Mouse (Mus musculus) testis, adult 2 months (tissue): ENCODE data around the gene Mafg. TPM values are rescaled to one million over a fixed set of nuclear protein-coding genes. Genes with fewer than 3 reads are reported as not detected.
A peak's percentile ranks its signal among the peaks of the same experiment; 100 is the strongest.
"Not testable (repeated sequence)": the region's sequence is repeated elsewhere in the genome, so short reads cannot be mapped to it uniquely, and the experiment has no call there.

Source experiments
- H3K27ac ChIP-seq: fragments of 200-500 bp; 2 replicates; pipeline ENCODE4 v1.5.1; 2012; ENCODE audit warnings: low read depth, low read length; ENCODE audit not compliant: control insufficient read depth, insufficient read depth
- H3K27me3 ChIP-seq: fragments of 200-500 bp; 2 replicates; pipeline ENCODE4 v1.6.1; 2012; ENCODE audit warnings: mild to moderate bottlenecking, low read length, moderate library complexity; ENCODE audit not compliant: control insufficient read depth, insufficient read depth
- H3K36me3 ChIP-seq: fragments of 200-500 bp; 2 replicates; pipeline ENCODE4 v1.6.1; 2012; ENCODE audit warnings: mild to moderate bottlenecking, low read length; ENCODE audit not compliant: control insufficient read depth, insufficient read depth
- H3K4me1 ChIP-seq: fragments of 200-500 bp; 2 replicates; pipeline ENCODE4 v1.6.1; 2012; ENCODE audit warnings: low read length; ENCODE audit not compliant: control insufficient read depth, insufficient read depth
- H3K4me3 ChIP-seq: fragments of 200-500 bp; 2 replicates; pipeline ENCODE4 v1.5.1; 2012; ENCODE audit warnings: low read depth, mild to moderate bottlenecking, low read length, moderate library complexity, mixed read lengths; ENCODE audit not compliant: control insufficient read depth
- CTCF ChIP-seq: fragments of 200-500 bp; IDR thresholded peaks from 2 replicates; pipeline ENCODE4 v1.5.1; 2012; ENCODE audit warnings: low read depth, mild to moderate bottlenecking, inconsistent platforms, low read length, moderate library complexity; ENCODE audit not compliant: control insufficient read depth, insufficient read depth, insufficient replicate concordance
- POLR2A ChIP-seq: fragments of 200-500 bp; IDR thresholded peaks from 2 replicates; pipeline ENCODE4 v1.6.1; 2012; ENCODE audit warnings: low read depth, mild to moderate bottlenecking, inconsistent platforms, low read length, moderate library complexity; ENCODE audit not compliant: control insufficient read depth
- polyA plus RNA-seq: library from polyadenylated mRNA; depleted of rRNA; stranded (reverse); fragments of >200 nt; gene quantifications from 2 replicates; pipeline ENCODE4 v1.2.3, GENCODE M21; 2012; rRNA removed

Mafg gene
- polyA plus RNA-seq: 9.5 and 10.4 TPM in 2 replicates

GRCm38 (mm10) chr11:120633520-120634343, at the start of gene Mafg:
TSS of gene Mafg (minus strand) at chr11:120633600.
- Histone ChIP-seq H3K27me3 (no peaks in the 10 kb centered on the region), H3K27ac (peak within 1 kb of the TSS; percentile 71), H3K36me3 (no peaks in the 10 kb centered on the region), H3K4me1 (peaks cover 16% of the 10 kb centered on the region), H3K4me3 (peak within 1 kb of the TSS; percentile 84)
- TF ChIP-seq POLR2A: peak; percentile 27; the same call in 1 of the 2 replicates
- no peak for TF ChIP-seq CTCF

- H3K4me3 ChIP-seq: no peak overlapping the region
- H3K36me3 ChIP-seq: peaks cover 1% of the 10 kb centered on the region; the same call in 1 of the 2 replicates
- H3K4me1 ChIP-seq: no peaks in the 10 kb centered on the region
- TF ChIP-seq CTCF: no peak
- H3K27me3 ChIP-seq: no peaks in the 10 kb centered on the region
- H3K27ac ChIP-seq: no peak overlapping the region
Measured at GRCm38 (mm10) chr11:120682683-120683082, 49.3 kb upstream of the Mafg start.

GRCm38 (mm10) chr11:120679909-120680308, 46.5 kb upstream of the Mafg start:
- no peaks in the 10 kb centered on the region for H3K27me3 ChIP-seq
- H3K27ac ChIP-seq: no peak overlapping the region
- H3K4me1 ChIP-seq: no peaks in the 10 kb centered on the region
- H3K36me3 ChIP-seq: no peaks in the 10 kb centered on the region
- TF ChIP-seq POLR2A (no peak), CTCF (peak; percentile 36; the same call in 1 of the 2 replicates)
- H3K4me3 ChIP-seq: no peak overlapping the region

DNA sequence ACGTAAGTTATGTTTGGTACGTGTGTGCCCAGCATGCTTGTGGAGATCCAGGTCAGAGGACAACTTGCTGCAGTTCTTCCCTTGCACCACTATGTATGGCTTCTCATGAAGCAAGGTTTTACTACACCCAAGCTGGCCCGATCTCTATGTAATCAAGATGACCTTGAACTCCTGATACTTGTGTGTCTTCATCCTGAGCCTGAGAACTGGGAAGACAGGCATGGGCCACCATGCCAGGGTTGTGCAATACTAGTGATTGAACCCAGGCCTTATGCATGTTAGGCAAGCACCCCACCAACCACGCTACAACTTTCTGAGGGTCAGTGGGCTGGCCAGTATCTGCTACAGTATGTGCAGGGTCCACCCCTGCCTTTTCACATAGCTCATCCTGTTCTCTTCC, 43.6 kb upstream of the Mafg start:
- Histone ChIP-seq H3K27ac (no peak overlapping the region), H3K27me3 (no peaks in the 10 kb centered on the region), H3K4me1 (peaks cover 7% of the 10 kb centered on the region), H3K4me3 (no peak overlapping the region), H3K36me3 (no peaks in the 10 kb centered on the region)
- TF ChIP-seq POLR2A: no peak
- no peak for TF ChIP-seq CTCF

GRCm38 (mm10) chr11:120675875-120676274, 42.5 kb upstream of the Mafg start:
- H3K36me3 ChIP-seq, H3K27me3 ChIP-seq, H3K27ac ChIP-seq, H3K4me3 ChIP-seq, H3K4me1 ChIP-seq: not testable (repeated sequence)

DNA sequence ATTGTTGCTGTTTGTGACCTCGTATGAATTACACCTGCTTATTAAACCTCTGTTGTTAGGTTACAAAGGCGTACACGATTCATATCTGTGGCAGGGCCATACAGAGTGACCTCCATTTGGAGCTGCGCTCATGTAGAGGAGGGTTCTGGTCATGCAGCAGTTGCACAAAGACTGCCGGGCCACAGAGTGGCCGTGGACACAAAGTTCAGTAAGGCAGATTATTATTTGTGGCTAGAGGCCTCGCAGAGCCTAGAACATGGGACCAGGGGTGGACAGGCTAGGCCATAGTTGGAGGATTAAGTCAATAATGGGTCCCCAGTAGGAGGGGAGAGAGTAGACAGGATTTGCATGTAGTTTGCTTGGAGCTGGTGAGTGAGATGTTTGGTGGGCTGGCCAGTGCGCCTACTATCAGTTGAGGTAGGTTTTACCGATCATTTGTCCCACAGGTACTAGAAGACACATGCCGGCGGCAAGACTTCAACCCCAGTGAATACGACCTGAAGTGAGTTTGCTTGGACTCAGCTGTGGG, 40.3 kb upstream of the Mafg start:
- no peak for TF ChIP-seq POLR2A
- TF ChIP-seq CTCF: no peak
- H3K27ac ChIP-seq: peak overlapping the region; percentile 78
- peaks cover 7% of the 10 kb centered on the region for H3K4me1 ChIP-seq
- H3K36me3 ChIP-seq: no peaks in the 10 kb centered on the region
- peak overlapping the region; percentile 88 for H3K4me3 ChIP-seq
- no peaks in the 10 kb centered on the region for H3K27me3 ChIP-seq

DNA sequence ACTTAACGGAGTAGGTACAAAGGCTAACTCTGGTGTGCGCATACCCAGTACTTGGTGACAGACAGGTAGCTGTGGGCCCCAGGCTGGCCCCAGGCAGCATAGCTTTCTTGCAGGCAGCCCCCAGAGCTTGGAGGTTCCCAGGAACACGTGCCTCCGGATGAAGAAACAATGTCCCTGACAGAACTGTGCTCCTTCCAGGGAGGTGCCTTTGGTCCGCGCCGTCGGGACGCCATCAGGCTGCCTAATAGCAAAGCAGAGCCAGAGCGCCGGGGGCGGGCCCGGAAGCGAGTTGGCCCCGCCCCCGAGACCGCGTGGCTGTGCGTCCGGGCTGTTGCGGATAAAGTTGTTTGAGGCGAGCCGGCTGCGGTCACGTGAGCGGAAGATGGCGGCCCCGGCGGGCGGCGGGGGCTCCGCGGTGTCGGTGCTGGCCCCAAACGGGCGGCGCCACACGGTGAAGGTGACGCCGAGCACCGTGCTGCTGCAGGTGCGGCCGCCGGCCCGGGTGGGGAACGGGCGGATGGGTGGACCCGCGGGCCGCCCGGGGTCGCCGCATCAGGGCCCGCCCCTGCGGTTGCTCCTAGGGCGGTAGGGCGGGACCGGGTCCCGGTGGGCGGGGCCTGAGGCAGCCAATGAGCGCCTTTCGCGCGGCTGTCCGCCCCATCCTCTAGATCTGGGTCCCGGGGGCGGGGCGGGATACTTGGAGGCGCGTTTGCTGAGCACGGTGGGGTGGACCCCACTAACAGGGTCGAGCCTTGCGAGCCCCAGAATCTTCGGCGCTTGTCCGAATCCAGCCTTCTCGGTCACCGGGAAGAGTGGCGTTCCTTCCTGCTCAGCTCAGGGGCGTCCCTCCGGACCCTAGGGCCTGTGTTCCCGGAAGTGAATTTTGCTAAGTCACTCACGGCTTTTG, 39.5 kb upstream of the Mafg start, which contains the start of gene Aspscr1:
Gene Aspscr1 (plus strand): TSS at position 287 of the 907 bp plus-strand sequence.
- peak within 1 kb of the TSS; percentile 92 for H3K27ac ChIP-seq
- H3K4me3 ChIP-seq: peak within 1 kb of the TSS; percentile 88
- no peaks in the 10 kb centered on the region for H3K36me3 ChIP-seq
- peaks cover 7% of the 10 kb centered on the region for H3K4me1 ChIP-seq
- TF ChIP-seq POLR2A (peak; percentile 62), CTCF (no peak)
- H3K27me3 ChIP-seq: no peaks in the 10 kb centered on the region
